Mouse (Mus musculus) testis, adult 2 months (tissue): Measurements from ENCODE around the gene Ssx2ip. TPM values are rescaled to one million over a fixed set of nuclear protein-coding genes. Genes with fewer than 3 reads are reported as not detected.
A peak's percentile ranks its signal among the peaks of the same experiment; 100 is the strongest.

ENCODE experiments used
- H3K27ac ChIP-seq: fragments of 200-500 bp; 2 replicates; pipeline ENCODE4 v1.5.1; 2012; ENCODE audit warnings: low read depth, low read length; ENCODE audit not compliant: control insufficient read depth, insufficient read depth
- H3K27me3 ChIP-seq: fragments of 200-500 bp; 2 replicates; pipeline ENCODE4 v1.6.1; 2012; ENCODE audit warnings: mild to moderate bottlenecking, low read length, moderate library complexity; ENCODE audit not compliant: control insufficient read depth, insufficient read depth
- H3K36me3 ChIP-seq: fragments of 200-500 bp; 2 replicates; pipeline ENCODE4 v1.6.1; 2012; ENCODE audit warnings: mild to moderate bottlenecking, low read length; ENCODE audit not compliant: control insufficient read depth, insufficient read depth
- H3K4me1 ChIP-seq: fragments of 200-500 bp; 2 replicates; pipeline ENCODE4 v1.6.1; 2012; ENCODE audit warnings: low read length; ENCODE audit not compliant: control insufficient read depth, insufficient read depth
- H3K4me3 ChIP-seq: fragments of 200-500 bp; 2 replicates; pipeline ENCODE4 v1.5.1; 2012; ENCODE audit warnings: low read depth, mild to moderate bottlenecking, low read length, moderate library complexity, mixed read lengths; ENCODE audit not compliant: control insufficient read depth
- CTCF ChIP-seq: fragments of 200-500 bp; IDR thresholded peaks from 2 replicates; pipeline ENCODE4 v1.5.1; 2012; ENCODE audit warnings: low read depth, mild to moderate bottlenecking, inconsistent platforms, low read length, moderate library complexity; ENCODE audit not compliant: control insufficient read depth, insufficient read depth, insufficient replicate concordance
- POLR2A ChIP-seq: fragments of 200-500 bp; IDR thresholded peaks from 2 replicates; pipeline ENCODE4 v1.6.1; 2012; ENCODE audit warnings: low read depth, mild to moderate bottlenecking, inconsistent platforms, low read length, moderate library complexity; ENCODE audit not compliant: control insufficient read depth
- polyA plus RNA-seq: library from polyadenylated mRNA; depleted of rRNA; stranded (reverse); fragments of >200 nt; gene quantifications from 2 replicates; pipeline ENCODE4 v1.2.3, GENCODE M21; 2012

Ssx2ip gene
- polyA plus RNA-seq, 1 experiment, result 94.7 TPM

GRCm38 (mm10) chr3:146403770-146404169, 672 bp upstream of the Ssx2ip start:
- Histone ChIP-seq H3K36me3 (peaks cover 5% of the 10 kb centered on the region), H3K4me3 (peak overlapping the region; percentile 99), H3K27me3 (no peaks in the 10 kb centered on the region), H3K4me1 (peaks cover 15% of the 10 kb centered on the region), H3K27ac (peak overlapping the region; percentile 98)
- TF ChIP-seq POLR2A (no peak), CTCF (no peak)

- H3K27me3 ChIP-seq, result no peaks in the 10 kb centered on the region
- peak overlapping the region; percentile 99 for H3K4me3 ChIP-seq
- H3K27ac ChIP-seq, result peak overlapping the region; percentile 98
- TF ChIP-seq CTCF, result no peak
- TF ChIP-seq POLR2A, result no peak
- peaks cover 15% of the 10 kb centered on the region for H3K4me1 ChIP-seq
- H3K36me3 ChIP-seq, result peaks cover 5% of the 10 kb centered on the region
Measured at GRCm38 (mm10) chr3:146405213-146406006, 968 bp downstream of the Ssx2ip start.

GRCm38 (mm10) chr3:146406007-146406341, 1.5 kb downstream of the Ssx2ip start:
- H3K4me3 ChIP-seq, result peak overlapping the region; percentile 99
- H3K27ac ChIP-seq, result peak overlapping the region; percentile 98
- TF ChIP-seq POLR2A (no peak), CTCF (no peak)
- H3K27me3 ChIP-seq, result no peaks in the 10 kb centered on the region
- peaks cover 15% of the 10 kb centered on the region for H3K4me1 ChIP-seq
- H3K36me3 ChIP-seq, result peaks cover 5% of the 10 kb centered on the region

GRCm38 (mm10) chr3:146407086-146407721, 2.8 kb downstream of the Ssx2ip start:
- Histone ChIP-seq H3K27ac (no peak overlapping the region), H3K4me3 (peak overlapping the region; percentile 74), H3K27me3 (no peaks in the 10 kb centered on the region), H3K4me1 (peaks cover 15% of the 10 kb centered on the region), H3K36me3 (peaks cover 5% of the 10 kb centered on the region)
- TF ChIP-seq CTCF, result no peak
- TF ChIP-seq POLR2A, result no peak

GRCm38 (mm10) chr3:146410114-146410513, 5.7 kb downstream of the Ssx2ip start:
- peaks cover 5% of the 10 kb centered on the region for H3K36me3 ChIP-seq
- no peak for TF ChIP-seq POLR2A
- TF ChIP-seq CTCF, result no peak
- H3K4me3 ChIP-seq, result no peak overlapping the region
- H3K27me3 ChIP-seq, result no peaks in the 10 kb centered on the region
- no peak overlapping the region for H3K27ac ChIP-seq
- peaks cover 11% of the 10 kb centered on the region for H3K4me1 ChIP-seq

- Histone ChIP-seq H3K27ac (no peak overlapping the region), H3K4me3 (no peak overlapping the region), H3K36me3 (no peaks in the 10 kb centered on the region; the same call in 1 of the 2 replicates), H3K4me1 (peaks cover 1% of the 10 kb centered on the region; the same call in 1 of the 2 replicates), H3K27me3 (no peaks in the 10 kb centered on the region)
- TF ChIP-seq POLR2A, result no peak
- no peak for TF ChIP-seq CTCF
Measured at GRCm38 (mm10) chr3:146412008-146412407, 7.6 kb downstream of the Ssx2ip start.

- Histone ChIP-seq H3K27ac (no peak overlapping the region), H3K27me3 (no peaks in the 10 kb centered on the region), H3K36me3 (no peaks in the 10 kb centered on the region; the same call in 1 of the 2 replicates), H3K4me1 (no peaks in the 10 kb centered on the region), H3K4me3 (no peak overlapping the region)
- TF ChIP-seq POLR2A (no peak), CTCF (no peak)
Measured at GRCm38 (mm10) chr3:146412480-146412879, 8.0 kb downstream of the Ssx2ip start.

- no peaks in the 10 kb centered on the region for H3K27me3 ChIP-seq
- no peaks in the 10 kb centered on the region; the same call in 1 of the 2 replicates for H3K36me3 ChIP-seq
- TF ChIP-seq POLR2A (no peak), CTCF (no peak)
- H3K4me3 ChIP-seq, result no peak overlapping the region
- no peak overlapping the region; the same call in 1 of the 2 replicates for H3K27ac ChIP-seq
- no peaks in the 10 kb centered on the region for H3K4me1 ChIP-seq
Measured at GRCm38 (mm10) chr3:146413016-146413415, 8.6 kb downstream of the Ssx2ip start.
